Mouse (Mus musculus) CH12.LX (cell line): ENCODE data around the gene Ubap2. TPM values are rescaled to one million over a fixed set of nuclear protein-coding genes. Genes with fewer than 3 reads are reported as not detected.

Experiments used
- DNase-seq: peaks from one replicate; pipeline ENCODE4 v3.0.0-alpha.2; 2013; ENCODE audit errors: extremely low read depth
- H3K27ac ChIP-seq: 2 replicates; pipeline ENCODE4 v1.5.1; 2012; ENCODE audit warnings: low read depth, mild to moderate bottlenecking, control low read depth, moderate library complexity; ENCODE audit not compliant: insufficient read depth
- H3K27me3 ChIP-seq: replicated peaks from 2 replicates; pipeline ENCODE3; 2012; ENCODE audit warnings: inconsistent platforms
- H3K36me3 ChIP-seq, 2 experiments: replicated peaks in 1 of 2; 2 replicates each; pipeline versions ENCODE3 to v1.6.1; 2012; ENCODE audit warnings: inconsistent platforms in 1 of 2, low read length in 1 of 2, mild to moderate bottlenecking in 1 of 2, mixed read lengths in 1 of 2, moderate library complexity in 1 of 2; ENCODE audit not compliant: control insufficient read depth in 1 of 2, insufficient read depth in 1 of 2
- H3K4me1 ChIP-seq, 2 experiments: 2 replicates each; pipeline ENCODE4 v1.6.1; 2012; ENCODE audit warnings: inconsistent platforms in 1 of 2, moderate library complexity in 1 of 2; ENCODE audit not compliant: insufficient read depth in 2 of 2, control insufficient read depth in 1 of 2
- H3K4me2 ChIP-seq: 2 replicates; pipeline ENCODE4 v1.6.1; 2012; ENCODE audit warnings: low read depth, mild to moderate bottlenecking, control low read depth; ENCODE audit not compliant: poor library complexity, insufficient read depth, severe bottlenecking
- H3K4me3 ChIP-seq, 3 experiments: fragments of 150-350 bp in 1 of 3; sonication (generic) in 1 of 3; replicated peaks in 1 of 3; 2 replicates each; pipeline versions ENCODE3 to v1.5.1; 2011 to 2012; ENCODE audit warnings: low read depth in 2 of 3, low read length in 2 of 3, mild to moderate bottlenecking in 2 of 3, moderate library complexity in 2 of 3, control low read depth in 1 of 3, improper control_type of control experiment in 1 of 3, inconsistent platforms in 1 of 3, mixed read lengths in 1 of 3; ENCODE audit not compliant: poor library complexity in 1 of 3
- H3K79me2 ChIP-seq: replicated peaks from 2 replicates; pipeline ENCODE4 v1.6.1; 2012; ENCODE audit warnings: mild to moderate bottlenecking, moderate library complexity; ENCODE audit not compliant: control insufficient read depth, poor library complexity, insufficient read depth, severe bottlenecking; ENCODE audit errors: extremely low read depth
- H3K9ac ChIP-seq: 2 replicates; pipeline ENCODE4 v1.6.1; 2012; ENCODE audit warnings: low read depth, mild to moderate bottlenecking, control low read depth, moderate library complexity; ENCODE audit not compliant: insufficient read depth
- H3K9me3 ChIP-seq: replicated peaks from 2 replicates; pipeline ENCODE3; 2012; ENCODE audit warnings: low read length, inconsistent platforms, mixed read lengths
- BHLHE40 ChIP-seq: IDR thresholded peaks from 2 replicates; pipeline ENCODE4 v1.6.1; 2011; ENCODE audit warnings: mild to moderate bottlenecking, low read depth, low read length, improper control_type of control experiment
- CHD1 ChIP-seq: IDR thresholded peaks from 2 replicates; pipeline ENCODE4 v1.6.1; 2012; ENCODE audit warnings: low read depth, low read length, improper control_type of control experiment, inconsistent platforms
- CHD2 ChIP-seq: IDR thresholded peaks from 2 replicates; pipeline ENCODE4 v1.6.1; 2011; ENCODE audit warnings: low read length, improper control_type of control experiment
- E2F4 ChIP-seq: IDR thresholded peaks from 2 replicates; pipeline ENCODE4 v1.6.1; 2011; ENCODE audit warnings: low read depth, low read length, improper control_type of control experiment; ENCODE audit not compliant: insufficient replicate concordance
- GABPA ChIP-seq: IDR thresholded peaks from 2 replicates; pipeline ENCODE4 v1.6.1; 2012; ENCODE audit warnings: low read depth, low read length, improper control_type of control experiment, inconsistent platforms; ENCODE audit not compliant: insufficient replicate concordance
- MAX ChIP-seq: IDR thresholded peaks from 2 replicates; pipeline ENCODE4 v1.6.1; 2011; ENCODE audit warnings: low read length, improper control_type of control experiment
- MEF2A ChIP-seq: IDR thresholded peaks from 2 replicates; pipeline ENCODE4 v1.6.1; 2014; ENCODE audit warnings: low read depth, mild to moderate bottlenecking, inconsistent platforms, low read length, improper control_type of control experiment, borderline replicate concordance
- MXI1 ChIP-seq: IDR thresholded peaks from 2 replicates; pipeline ENCODE4 v1.6.1; 2011; ENCODE audit warnings: mild to moderate bottlenecking, low read depth, low read length, improper control_type of control experiment
- MYC ChIP-seq: IDR thresholded peaks from 2 replicates; pipeline ENCODE4 v1.6.1; 2011; ENCODE audit warnings: low read depth, mild to moderate bottlenecking, improper control_type of control experiment, low read length
- NELFE ChIP-seq: IDR thresholded peaks from 2 replicates; pipeline ENCODE4 v1.6.1; 2011; ENCODE audit warnings: low read depth, low read length, improper control_type of control experiment
- NRF1 ChIP-seq: IDR thresholded peaks from 2 replicates; pipeline ENCODE4 v1.6.1; 2014; ENCODE audit warnings: low read depth, mild to moderate bottlenecking, inconsistent platforms, low read length, improper control_type of control experiment, moderate library complexity
- POLR2A ChIP-seq: IDR thresholded peaks from 2 replicates; pipeline ENCODE4 v1.6.1; 2011; ENCODE audit warnings: low read depth, mild to moderate bottlenecking, improper control_type of control experiment, low read length
- POLR2AphosphoS2 ChIP-seq: IDR thresholded peaks from 2 replicates; pipeline ENCODE4 v1.6.1; 2011; ENCODE audit warnings: low read depth, low read length, improper control_type of control experiment
- RAD21 ChIP-seq: IDR thresholded peaks from 2 replicates; pipeline ENCODE4 v1.6.1; 2011; ENCODE audit warnings: low read depth, mild to moderate bottlenecking, low read length, improper control_type of control experiment, moderate library complexity
- RCOR1 ChIP-seq: conservative IDR thresholded peaks from 2 replicates; pipeline ENCODE4 v1.6.1; 2012; ENCODE audit warnings: low read depth, mild to moderate bottlenecking, inconsistent platforms, low read length, improper control_type of control experiment
- SIN3A ChIP-seq: IDR thresholded peaks from 2 replicates; pipeline ENCODE4 v1.6.1; 2012; ENCODE audit warnings: low read length, improper control_type of control experiment, inconsistent platforms
- USF1 ChIP-seq: IDR thresholded peaks from 2 replicates; pipeline ENCODE4 v1.6.1; 2014; ENCODE audit warnings: low read depth, mild to moderate bottlenecking, inconsistent platforms, low read length, improper control_type of control experiment
- ZKSCAN1 ChIP-seq: IDR thresholded peaks from 2 replicates; pipeline ENCODE4 v1.6.1; 2012; ENCODE audit warnings: low read depth, inconsistent platforms, low read length, improper control_type of control experiment, borderline replicate concordance
- ZMIZ1 ChIP-seq: IDR thresholded peaks from 2 replicates; pipeline ENCODE4 v1.6.1; 2012; ENCODE audit warnings: low read depth, mild to moderate bottlenecking, inconsistent platforms, low read length, improper control_type of control experiment
- ZNF384 ChIP-seq: IDR thresholded peaks from 2 replicates; pipeline ENCODE4 v1.6.1; 2012; ENCODE audit warnings: low read depth, low read length, improper control_type of control experiment, inconsistent platforms
- dilution Hi-C: fragments of 300-500 bp; cut with MboI; formaldehyde crosslinking; loops from 2 replicates; pipeline ENCODE4 v1.14.3; 2020; ENCODE audit warnings: low sequenced_read_pairs; ENCODE audit not compliant: extremely low pct_unique_long_range_greater_than_20kb, extremely low pct_ligation_motif_present
- in situ Hi-C: fragments of 300-500 bp; cut with MboI; formaldehyde crosslinking; loops from 3 replicates; pipeline ENCODE4 v1.14.3; 2019; ENCODE audit warnings: low sequenced_read_pairs, low pct_ligation_motif_present, low pct_unique_long_range_greater_than_20kb, mixed read lengths
- polyA plus RNA-seq: library from polyadenylated mRNA; unstranded; fragments of >175 nt; gene quantifications from 2 replicates; pipeline ENCODE4 v1.2.1, GENCODE M21; 2012; ENCODE audit warnings: low read depth; ENCODE audit not compliant: insufficient read length
- total RNA-seq, 2 experiments: library from RNA; depleted of rRNA; stranded (reverse); fragments of 300-350 nt in 1 of 2; fragments of >200 nt in 1 of 2; gene quantifications; 2 replicates each; pipeline ENCODE4 v1.2.3; 2012 to 2014

Gene Ubap2
- total and polyA plus RNA-seq, 3 experiments, result 5.4 to 115 (median 17.4) TPM

DNA sequence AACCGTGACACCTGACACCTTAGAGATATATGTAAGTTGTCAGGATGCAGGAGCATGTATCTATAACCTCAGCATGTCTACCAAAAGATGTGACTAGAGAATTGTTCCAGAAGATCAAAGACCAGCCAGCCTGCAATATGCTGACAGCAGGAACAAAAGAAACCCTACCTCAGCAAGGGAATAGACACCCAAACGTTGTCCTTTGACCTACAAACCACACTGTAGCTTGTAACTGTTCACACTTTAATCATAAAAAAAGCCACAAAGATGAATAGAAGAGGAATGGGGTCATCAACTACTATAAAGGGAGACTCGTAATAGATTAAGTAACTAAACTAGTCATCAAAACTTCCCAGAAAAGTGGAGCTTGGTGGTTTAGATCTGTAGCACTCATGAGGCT, 34.0 kb downstream of the Ubap2 start:
- H3K27me3 ChIP-seq, result no peaks in the 10 kb centered on the region
- H3K4me2 ChIP-seq, result no peak overlapping the region
- H3K36me3 ChIP-seq, result peaks cover 25 to 78% of the 10 kb centered on the region in 2 experiments
- H3K79me2 ChIP-seq, result peaks cover 61% of the 10 kb centered on the region
- no peak for DNase-seq
- H3K27ac ChIP-seq, result no peak overlapping the region
- H3K9me3 ChIP-seq, result no peaks in the 10 kb centered on the region
- H3K4me1 ChIP-seq, result no peaks in the 10 kb centered on the region
- no peak overlapping the region for H3K9ac ChIP-seq
- in situ Hi-C loops (no loop called here), dilution Hi-C loops (no loop called here)
- no peak overlapping the region for H3K4me3 ChIP-seq
- TF ChIP-seq MXI1 (no peak), E2F4 (no peak), MYC (no peak), MAX (no peak), RCOR1 (no peak), CHD1 (no peak), NELFE (no peak)

DNA sequence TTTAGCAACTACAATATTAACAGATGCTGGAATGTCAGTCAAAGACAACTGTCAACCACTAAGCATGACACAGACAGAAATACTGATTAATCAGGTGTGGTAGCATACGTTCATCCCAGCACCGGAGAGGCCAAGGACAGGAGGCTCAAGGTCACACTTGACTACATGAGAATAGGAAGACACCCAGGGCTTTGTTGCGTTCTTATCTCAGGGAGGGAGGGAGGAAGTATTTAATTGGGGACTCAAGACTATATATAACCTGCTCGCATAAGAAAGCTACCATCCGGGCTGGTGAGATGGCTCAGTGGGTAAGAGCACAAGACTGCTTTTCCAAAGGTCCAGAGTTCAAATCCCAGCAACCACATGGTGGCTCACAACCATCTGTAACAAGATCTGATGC, 39.3 kb downstream of the Ubap2 start:
- Histone ChIP-seq H3K4me1 (no peaks in the 10 kb centered on the region), H3K36me3 (peaks cover 47 to 89% of the 10 kb centered on the region in 2 experiments), H3K4me2 (no peak overlapping the region), H3K27me3 (no peaks in the 10 kb centered on the region), H3K79me2 (peaks cover 34% of the 10 kb centered on the region), H3K9me3 (no peaks in the 10 kb centered on the region), H3K27ac (no peak overlapping the region)
- in situ Hi-C loops, result no loop called here
- TF ChIP-seq NRF1 (no peak), POLR2AphosphoS2 (no peak), RAD21 (no peak), CHD2 (no peak), MAX (no peak), ZKSCAN1 (no peak), ZNF384 (no peak), USF1 (no peak), MEF2A (no peak), BHLHE40 (no peak), GABPA (no peak), ZMIZ1 (no peak), SIN3A (no peak), RCOR1 (no peak), POLR2A (no peak)
- TF ChIP-seq, all 38 proteins: peak for 0
- no peak overlapping the region for H3K4me3 ChIP-seq
- no peak for DNase-seq
- dilution Hi-C loops, result no loop called here
- H3K9ac ChIP-seq, result no peak overlapping the region
